ENCODE assay signal across 11 mouse cellular contexts in the genomic region with DNA sequence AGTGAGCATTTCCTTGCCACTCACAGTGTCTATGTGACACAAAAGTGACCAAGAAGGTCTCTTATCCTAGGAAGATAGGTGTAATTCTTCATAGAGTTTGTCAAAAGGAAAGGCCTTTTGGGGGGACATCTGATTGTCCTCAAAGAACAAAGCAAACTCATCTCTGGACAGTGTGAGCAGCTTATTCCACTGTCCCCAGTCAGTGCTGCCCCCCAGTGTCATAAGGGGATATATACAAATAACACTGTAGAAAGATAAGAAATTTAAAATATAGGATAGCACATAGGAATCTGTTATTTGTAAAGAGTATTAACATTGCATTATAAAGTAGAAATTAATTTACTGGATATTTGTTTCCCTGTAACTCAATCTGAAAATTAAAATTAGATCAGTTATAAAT. TPM values are rescaled to one million over a fixed set of nuclear protein-coding genes. Genes with fewer than 3 reads are reported as not detected.
DNase-seq lines count a peak whose midpoint lies in the region; ATAC-seq and TF ChIP-seq lines count a peak whose summit lies in the region.
"Had no signal": no experiment of that assay in that cellular context is flagged by ENCODE, and none has a peak within 500 bp of the region (broad histone marks: within the 10 kb centered on the region; RNA-seq: fewer than 3 reads in every experiment).

No protein-coding gene starts in this region.

- H3K4me2 ChIP-seq in liver, embryonic 14.5 days (ENCODE audit: low read depth), result no peak overlapping the region
- no peak overlapping the region for H3K4me2 ChIP-seq in liver, embryonic 11.5 days
- H3K4me2 ChIP-seq in midbrain, postnatal 0 days (ENCODE audit: low read depth, low read length, poor library complexity, severe bottlenecking), result peak overlapping the region; percentile 37
- H3K4me2 ChIP-seq: limb, embryonic 15.5 days had no signal

- no peaks in the 10 kb centered on the region for H3K36me3 ChIP-seq in liver, embryonic 14.5 days (replicated peaks; ENCODE audit: control insufficient read depth, insufficient read depth, low read depth)
- no peaks in the 10 kb centered on the region for H3K36me3 ChIP-seq in liver, embryonic 11.5 days (ENCODE audit: control insufficient read depth, insufficient read depth, low read length)
- H3K36me3 ChIP-seq in midbrain, postnatal 0 days (ENCODE audit: insufficient read depth, low read length), result no peaks in the 10 kb centered on the region
- H3K36me3 ChIP-seq: forebrain, embryonic 10.5 days; limb, embryonic 15.5 days had no signal

- no peak for ATAC-seq in liver, embryonic 14.5 days (ENCODE audit: insufficient read depth)
- ATAC-seq in liver, embryonic 11.5 days (replicated peaks; ENCODE audit: low FRiP score), result no peak
- ATAC-seq in midbrain, postnatal 0 days (ENCODE audit: low FRiP score), result no peak
- ATAC-seq in monocyte, adult 5-6 weeks (replicated peaks; ENCODE audit: insufficient number of reproducible peaks, low FRiP score, low TSS enrichment, poor library complexity, severe bottlenecking), result no peak

- no peaks in the 10 kb centered on the region for H3K4me1 ChIP-seq in liver, embryonic 14.5 days (replicated peaks; ENCODE audit: control insufficient read depth in 2 of 2, insufficient read depth in 2 of 2, low read length in 1 of 2)
- no peaks in the 10 kb centered on the region for H3K4me1 ChIP-seq in liver, embryonic 11.5 days (replicated peaks; ENCODE audit: control insufficient read depth, insufficient read depth, low read length)
- no peaks in the 10 kb centered on the region for H3K4me1 ChIP-seq in midbrain, postnatal 0 days (ENCODE audit: insufficient read depth, low read length)
- H3K4me1 ChIP-seq: forebrain, embryonic 10.5 days; limb, embryonic 15.5 days had no signal

- H3K27me3 ChIP-seq in liver, embryonic 14.5 days (ENCODE audit: control insufficient read depth, insufficient read depth, low read length), result peaks cover 9% of the 10 kb centered on the region; the same call in 1 of the 2 replicates
- H3K27me3 ChIP-seq in liver, embryonic 11.5 days (replicated peaks; ENCODE audit: control insufficient read depth, insufficient read depth, low read length), result peaks cover 27% of the 10 kb centered on the region
- peaks cover 9% of the 10 kb centered on the region; the same call in 1 of the 2 replicates for H3K27me3 ChIP-seq in midbrain, postnatal 0 days (ENCODE audit: insufficient read depth, low read length)

- peak; percentile 12; the same call in 1 of the 2 replicates for TF ChIP-seq CTCF in liver, embryonic 14.5 days (IDR thresholded peaks at IDR 0.05; ENCODE audit: low read depth)
- TF ChIP-seq CTCF in midbrain, postnatal 0 days (IDR thresholded peaks at IDR 0.05), result peak; percentile 69

- H3K9me3 ChIP-seq in liver, embryonic 14.5 days (ENCODE audit: control insufficient read depth, low read length), result no peaks in the 10 kb centered on the region
- no peaks in the 10 kb centered on the region for H3K9me3 ChIP-seq in liver, embryonic 11.5 days (ENCODE audit: control insufficient read depth, low read length)
- H3K9me3 ChIP-seq in midbrain, postnatal 0 days (ENCODE audit: low read length), result no peaks in the 10 kb centered on the region
- H3K9me3 ChIP-seq: forebrain, embryonic 10.5 days; limb, embryonic 15.5 days had no signal

- H3K4me3 ChIP-seq in liver, embryonic 14.5 days (ENCODE audit: insufficient read depth in 1 of 2, low read depth in 2 of 2, low read length in 2 of 2), result no peak overlapping the region
- no peak overlapping the region for H3K4me3 ChIP-seq in liver, embryonic 11.5 days (ENCODE audit: low read depth, low read length)
- peak overlapping the region; percentile 16 for H3K4me3 ChIP-seq in midbrain, postnatal 0 days (ENCODE audit: low read depth, low read length)
- H3K4me3 ChIP-seq: forebrain, embryonic 10.5 days; limb, embryonic 15.5 days; myocyte had no signal

- peak; percentile 56 for DNase-seq in cerebellum, adult 9-10 months
- DNase-seq in cerebellum, adult 11 months, result no peak
- DNase-seq in liver, embryonic 14.5 days (ENCODE audit: low read depth in 3 of 3, low spot score in 3 of 3), result no peak
- no peak for DNase-seq in liver, embryonic 11.5 days (ENCODE audit: low spot score)
- peak; percentile 44 to 63 for DNase-seq in cerebellum, postnatal 14 days
- peak; percentile 35 for DNase-seq in midbrain, postnatal 0 days (ENCODE audit: low spot score)
- DNase-seq in spleen, adult 12 weeks (ENCODE audit: low spot score), result no peak

- H3K27ac ChIP-seq in liver, embryonic 14.5 days, result no peak overlapping the region
- no peak overlapping the region for H3K27ac ChIP-seq in liver, embryonic 11.5 days (ENCODE audit: low read depth, low read length)
- H3K27ac ChIP-seq in midbrain, postnatal 0 days (ENCODE audit: low read depth, low read length), result no peak overlapping the region
- H3K27ac ChIP-seq: forebrain, embryonic 10.5 days; limb, embryonic 15.5 days had no signal

- H3K9ac ChIP-seq in liver, embryonic 14.5 days (replicated peaks), result no peak overlapping the region
- H3K9ac ChIP-seq in liver, embryonic 11.5 days (ENCODE audit: low read depth, low read length), result no peak overlapping the region
- no peak overlapping the region for H3K9ac ChIP-seq in midbrain, postnatal 0 days (replicated peaks; ENCODE audit: low read length, poor library complexity, severe bottlenecking)
- H3K9ac ChIP-seq: limb, embryonic 15.5 days had no signal

- no peak for TF ChIP-seq EP300 in liver, embryonic 14.5 days (IDR thresholded peaks at IDR 0.05; ENCODE audit: low read depth)

RNA-seq across cellular contexts. Expression of gene Nap1l2, which starts 2.9 kb away (rescaled TPM):
- polyA plus RNA-seq in liver, embryonic 14.5 days (2012; rRNA removed), result 0.01 TPM in 1 of 2 replicates, not detected in the other
- 0.05 TPM in 1 of 2 replicates, not detected in the other for polyA plus RNA-seq in liver, embryonic 14.5 days (2014; fragmentation: Nextera tagmentation; extraction: Ambion mirVana)
- 0.58 and 1.1 TPM in 2 replicates for polyA plus RNA-seq in liver, embryonic 11.5 days (2014; fragmentation: Nextera tagmentation; extraction: Ambion mirVana)
- 45.0 and 62.6 TPM in 2 replicates for total RNA-seq in midbrain, postnatal 0 days (2014; rRNA removed)
- 94.0 and 96.5 TPM in 2 replicates for polyA plus RNA-seq in midbrain, postnatal 0 days (2015; fragmentation: Nextera tagmentation; extraction: Ambion mirVana)
- 1.1 to 1.5 TPM in 2 of 3 replicates, not detected in the other for total RNA-seq in monocyte, adult 5-6 weeks (2017)

Comparison
In these comparisons a context has a peak if more than half of its experiments do, and no peak if none do; other contexts are left out.
1. DNase-seq: peak in cerebellum, adult 9-10 months (single experiment), cerebellum, postnatal 14 days (2 of 2) and midbrain, postnatal 0 days (single experiment); none in cerebellum, adult 11 months (single experiment), liver, embryonic 14.5 days (0 of 3), liver, embryonic 11.5 days (single experiment) and spleen, adult 12 weeks (single experiment).
2. RNA of gene Nap1l2, which starts 2.9 kb away (polyA plus RNA-seq): 94.0 to 96.5 TPM in midbrain, postnatal 0 days; 0.58 to 1.1 TPM in liver, embryonic 11.5 days and 0.01 to 0.05 TPM in liver, embryonic 14.5 days; every median in the first group is over 10 times any median in the second.